Mouse (Mus musculus): ENCODE data around the gene Dglucy. TPM values are rescaled to one million over a fixed set of nuclear protein-coding genes. Genes with fewer than 3 reads are reported as not detected.

The Dglucy gene
- total RNA-seq, 1 experiment: 6.2 TPM

DNA sequence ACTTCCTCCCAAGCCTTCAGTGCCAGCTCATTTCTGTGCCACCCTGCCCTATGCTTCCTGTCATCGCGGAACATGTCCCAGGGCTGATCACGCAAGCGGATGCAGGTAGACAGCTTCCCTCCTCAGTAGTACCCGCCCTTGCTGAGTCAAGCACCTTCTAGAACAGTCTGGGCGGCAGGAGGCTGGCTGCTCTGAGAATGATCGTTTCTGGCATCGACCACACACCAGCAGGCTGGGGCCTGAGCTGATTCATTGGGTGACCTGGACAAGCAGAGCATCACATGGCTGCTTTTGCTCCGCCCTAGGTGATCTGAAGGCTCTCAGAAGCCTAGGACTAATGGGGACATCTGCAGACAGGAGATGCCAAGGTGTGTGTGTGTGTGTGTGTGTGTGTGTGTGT is 124.9 kb downstream of the Dglucy start:
- Histone ChIP-seq H3K36me3 (ENCODE audit: control insufficient read depth, insufficient read depth, low read length, poor library complexity, severe bottlenecking) (no peaks in the 10 kb centered on the region), H3K9ac (ENCODE audit: insufficient read depth, low read depth, low read length, poor library complexity, severe bottlenecking) (no peak overlapping the region), H3K9me3 (ENCODE audit: control insufficient read depth, insufficient read depth, low read depth, low read length) (no peaks in the 10 kb centered on the region), H3K27ac (ENCODE audit: insufficient read depth, low read depth, low read length, poor library complexity, severe bottlenecking) (no peak overlapping the region), H3K4me1 (ENCODE audit: control insufficient read depth in 2 of 2, insufficient read depth in 2 of 2, low read length in 2 of 2, poor library complexity in 1 of 2) (peaks cover 0 to 8% of the 10 kb centered on the region in 2 experiments; a peak in 2 of 4 replicates), H3K4me3 (ENCODE audit: insufficient read depth in 1 of 2, low read depth in 1 of 2, low read length in 2 of 2, poor library complexity in 1 of 2, severe bottlenecking in 1 of 2) (no peak overlapping the region)
- no peak for DNase-seq (ENCODE audit: low read depth, low spot score)
- in situ Hi-C loops (cut with MboI; ENCODE audit: low sequenced_read_pairs in 2 of 2, unreplicated experiment in 2 of 2): no loop called here
- no peak for TF ChIP-seq HCFC1 (IDR thresholded peaks at IDR 0.05; ENCODE audit: borderline replicate concordance, insufficient read depth, low read length)
- no peak for TF ChIP-seq CHD2 (IDR thresholded peaks at IDR 0.05; ENCODE audit: low read depth, low read length)
- TF ChIP-seq MAFK (IDR thresholded peaks at IDR 0.05; ENCODE audit: insufficient read depth, low read depth, low read length): no peak
- TF ChIP-seq ZC3H11A (IDR thresholded peaks at IDR 0.05; ENCODE audit: borderline replicate concordance, low read depth, low read length): no peak
- no peak for TF ChIP-seq ZNF384 (IDR thresholded peaks at IDR 0.05; ENCODE audit: low read depth, low read length)

- H3K36me3 ChIP-seq (ENCODE audit: control insufficient read depth, insufficient read depth, low read length, poor library complexity, severe bottlenecking): no peaks in the 10 kb centered on the region
- H3K4me1 ChIP-seq (ENCODE audit: control insufficient read depth in 2 of 2, insufficient read depth in 2 of 2, low read length in 2 of 2, poor library complexity in 1 of 2): peaks cover 0 to 12% of the 10 kb centered on the region in 2 experiments; a peak in 1 of 4 replicates
- no peak for TF ChIP-seq HCFC1 (IDR thresholded peaks at IDR 0.05; ENCODE audit: borderline replicate concordance, insufficient read depth, low read length)
- no peak for TF ChIP-seq ZNF384 (IDR thresholded peaks at IDR 0.05; ENCODE audit: low read depth, low read length)
- no peak for TF ChIP-seq CHD2 (IDR thresholded peaks at IDR 0.05; ENCODE audit: low read depth, low read length)
- no peak for TF ChIP-seq MAFK (IDR thresholded peaks at IDR 0.05; ENCODE audit: insufficient read depth, low read depth, low read length)
- TF ChIP-seq ZC3H11A (IDR thresholded peaks at IDR 0.05; ENCODE audit: borderline replicate concordance, low read depth, low read length): no peak
- H3K4me3 ChIP-seq (ENCODE audit: insufficient read depth in 1 of 2, low read depth in 1 of 2, low read length in 2 of 2, poor library complexity in 1 of 2, severe bottlenecking in 1 of 2): no peak overlapping the region
- no peak overlapping the region for H3K27ac ChIP-seq (ENCODE audit: insufficient read depth, low read depth, low read length, poor library complexity, severe bottlenecking)
- H3K9me3 ChIP-seq (ENCODE audit: control insufficient read depth, insufficient read depth, low read depth, low read length): no peaks in the 10 kb centered on the region
- no peak overlapping the region for H3K9ac ChIP-seq (ENCODE audit: insufficient read depth, low read depth, low read length, poor library complexity, severe bottlenecking)
- in situ Hi-C loops (cut with MboI; ENCODE audit: low sequenced_read_pairs in 2 of 2, unreplicated experiment in 2 of 2): no loop called here
- DNase-seq (ENCODE audit: low read depth, low spot score): no peak
Observed at GRCm38 (mm10) chr12:100906861-100907260, 128.0 kb downstream of the Dglucy start.

- no peaks in the 10 kb centered on the region for H3K9me3 ChIP-seq (ENCODE audit: control insufficient read depth, insufficient read depth, low read depth, low read length)
- peak within 1 kb of the TSS; percentile 51 to 66; a peak in 3 of 4 replicates for H3K4me3 ChIP-seq (ENCODE audit: insufficient read depth in 1 of 2, low read depth in 1 of 2, low read length in 2 of 2, poor library complexity in 1 of 2, severe bottlenecking in 1 of 2)
- no peak for DNase-seq (ENCODE audit: low read depth, low spot score)
- H3K9ac ChIP-seq (ENCODE audit: insufficient read depth, low read depth, low read length, poor library complexity, severe bottlenecking): peak within 1 kb of the TSS; percentile 64
- H3K4me1 ChIP-seq (ENCODE audit: control insufficient read depth in 2 of 2, insufficient read depth in 2 of 2, low read length in 2 of 2, poor library complexity in 1 of 2): peaks cover 0 to 12% of the 10 kb centered on the region in 2 experiments; a peak in 1 of 4 replicates
- in situ Hi-C loops (cut with MboI; ENCODE audit: low sequenced_read_pairs in 2 of 2, unreplicated experiment in 2 of 2): no loop called here
- TF ChIP-seq CHD2 (IDR thresholded peaks at IDR 0.05; ENCODE audit: low read depth, low read length): no peak
- no peak for TF ChIP-seq HCFC1 (IDR thresholded peaks at IDR 0.05; ENCODE audit: borderline replicate concordance, insufficient read depth, low read length)
- peaks cover 8% of the 10 kb centered on the region for H3K36me3 ChIP-seq (ENCODE audit: control insufficient read depth, insufficient read depth, low read length, poor library complexity, severe bottlenecking)
- no peak within 1 kb of the TSS for H3K27ac ChIP-seq (ENCODE audit: insufficient read depth, low read depth, low read length, poor library complexity, severe bottlenecking)
Observed at GRCm38 (mm10) chr12:100907598-100908297, 128.9 kb downstream of the Dglucy start, which contains the start of gene Gpr68. Gpr68 (minus strand) TSS chr12:100908198.

GRCm38 (mm10) chr12:100908298-100909034 is 129.6 kb downstream of the Dglucy start:
- in situ Hi-C loops (cut with MboI; ENCODE audit: low sequenced_read_pairs in 2 of 2, unreplicated experiment in 2 of 2): no loop called here

More at GRCm38 (mm10) chr12:100908298-100909034, 129.6 kb downstream of the Dglucy start:
- Histone ChIP-seq H3K27ac (ENCODE audit: insufficient read depth, low read depth, low read length, poor library complexity, severe bottlenecking) (no peak overlapping the region), H3K4me1 (ENCODE audit: control insufficient read depth in 2 of 2, insufficient read depth in 2 of 2, low read length in 2 of 2, poor library complexity in 1 of 2) (peaks cover 0 to 12% of the 10 kb centered on the region in 2 experiments; a peak in 1 of 4 replicates), H3K9me3 (ENCODE audit: control insufficient read depth, insufficient read depth, low read depth, low read length) (no peaks in the 10 kb centered on the region), H3K9ac (ENCODE audit: insufficient read depth, low read depth, low read length, poor library complexity, severe bottlenecking) (peak overlapping the region; percentile 64; the same call in 1 of the 2 replicates), H3K4me3 (ENCODE audit: insufficient read depth in 1 of 2, low read depth in 1 of 2, low read length in 2 of 2, poor library complexity in 1 of 2, severe bottlenecking in 1 of 2) (peak overlapping the region; percentile 51 to 66; a peak in 3 of 4 replicates), H3K36me3 (ENCODE audit: control insufficient read depth, insufficient read depth, low read length, poor library complexity, severe bottlenecking) (peaks cover 15% of the 10 kb centered on the region)
- TF ChIP-seq MAFK (IDR thresholded peaks at IDR 0.05; ENCODE audit: insufficient read depth, low read depth, low read length) (no peak), HCFC1 (IDR thresholded peaks at IDR 0.05; ENCODE audit: borderline replicate concordance, insufficient read depth, low read length) (no peak), CHD2 (IDR thresholded peaks at IDR 0.05; ENCODE audit: low read depth, low read length) (no peak), ZC3H11A (IDR thresholded peaks at IDR 0.05; ENCODE audit: borderline replicate concordance, low read depth, low read length) (no peak), ZNF384 (IDR thresholded peaks at IDR 0.05; ENCODE audit: low read depth, low read length) (no peak)
- DNase-seq (ENCODE audit: low read depth, low spot score): no peak
